Mouse (Mus musculus): Measurements from ENCODE around the gene Gm17416.

The Gm17416 gene

GRCm38 (mm10) chr2:152569038-152569437 lies at the start of gene Gm17416:
Gene Gm17416, plus strand, starts transcription at chr2:152569338.
- no peak for DNase-seq (ENCODE audit: low read depth, low spot score)

GRCm38 (mm10) chr2:152539944-152540710 lies 29.0 kb upstream of the Gm17416 start, which contains the start of gene Defb29:
Gene Defb29, minus strand, starts transcription at chr2:152540098.
- no peak for DNase-seq (ENCODE audit: low read depth, low spot score)

- DNase-seq (ENCODE audit: low read depth, low spot score): no peak
Measured at GRCm38 (mm10) chr2:152541979-152542378, 27.2 kb upstream of the Gm17416 start.

- DNase-seq (ENCODE audit: low read depth, low spot score): no peak
Measured at GRCm38 (mm10) chr2:152542897-152543296, 26.2 kb upstream of the Gm17416 start.

- DNase-seq (ENCODE audit: low read depth, low spot score): no peak
Measured at GRCm38 (mm10) chr2:152543478-152543877, 25.7 kb upstream of the Gm17416 start.

- DNase-seq (ENCODE audit: low read depth, low spot score): peak; percentile 28
Measured at GRCm38 (mm10) chr2:152544691-152545090, 24.4 kb upstream of the Gm17416 start.

GRCm38 (mm10) chr2:152548124-152548523 lies 21.0 kb upstream of the Gm17416 start:
- DNase-seq (ENCODE audit: low read depth, low spot score): no peak

- peak; percentile 8 for DNase-seq (ENCODE audit: low read depth, low spot score)
Measured at GRCm38 (mm10) chr2:152553774-152554423, 15.2 kb upstream of the Gm17416 start.

- DNase-seq (ENCODE audit: low read depth, low spot score): no peak
Measured at GRCm38 (mm10) chr2:152556655-152557054, 12.5 kb upstream of the Gm17416 start.

- DNase-seq (ENCODE audit: low read depth, low spot score): no peak
Measured at GRCm38 (mm10) chr2:152569881-152570280, 743 bp downstream of the Gm17416 start.

GRCm38 (mm10) chr2:152570313-152570712 lies 1.2 kb downstream of the Gm17416 start:
- no peak for DNase-seq (ENCODE audit: low read depth, low spot score)

- no peak for DNase-seq (ENCODE audit: low read depth, low spot score)
Measured at GRCm38 (mm10) chr2:152572114-152572794, 3.1 kb downstream of the Gm17416 start, which contains the start of gene Defb21. Gene Defb21, plus strand, starts transcription at chr2:152572744.

- no peak for DNase-seq (ENCODE audit: low read depth, low spot score)
Measured at GRCm38 (mm10) chr2:152573484-152573883, 4.3 kb downstream of the Gm17416 start.

- no peak for DNase-seq (ENCODE audit: low read depth, low spot score)
Measured at GRCm38 (mm10) chr2:152580107-152580506, 11.0 kb downstream of the Gm17416 start, which contains the start of gene Defb19. Gene Defb19, minus strand, starts transcription at chr2:152580312.

GRCm38 (mm10) chr2:152580612-152581011 lies 11.5 kb downstream of the Gm17416 start:
- no peak for DNase-seq (ENCODE audit: low read depth, low spot score)

- DNase-seq (ENCODE audit: low read depth, low spot score): no peak
Measured at GRCm38 (mm10) chr2:152586926-152587560, 17.9 kb downstream of the Gm17416 start.

- no peak for DNase-seq (ENCODE audit: low read depth, low spot score)
Measured at GRCm38 (mm10) chr2:152588450-152588849, 19.3 kb downstream of the Gm17416 start.

GRCm38 (mm10) chr2:152589021-152589420 lies 19.9 kb downstream of the Gm17416 start:
- DNase-seq (ENCODE audit: low read depth, low spot score): no peak

- DNase-seq (ENCODE audit: low read depth, low spot score): no peak
Measured at GRCm38 (mm10) chr2:152599299-152599698, 30.2 kb downstream of the Gm17416 start, which contains the start of gene Defb45. Gene Defb45, minus strand, starts transcription at chr2:152599399.

- no peak for DNase-seq (ENCODE audit: low read depth, low spot score)
Measured at GRCm38 (mm10) chr2:152600076-152600475, 30.9 kb downstream of the Gm17416 start.

- no peak for DNase-seq (ENCODE audit: low read depth, low spot score)
Measured at GRCm38 (mm10) chr2:152601275-152601960, 32.3 kb downstream of the Gm17416 start.
